In genomic region chr12:21778717-21779116, GRCm38 (mm10) we compare ENCODE assay signal across 7 mouse cellular contexts.
DNase-seq lines count a peak whose midpoint lies in the region; ATAC-seq and TF ChIP-seq lines count a peak whose summit lies in the region.
"Not testable (repeated sequence)": the region's sequence is repeated elsewhere in the genome, so short reads cannot be mapped to it uniquely, and the experiment has no call there.

No protein-coding gene starts in this region.

- 1% methylated on average over 28 of the region's 45 CpGs for WGBS in heart, postnatal 0 days
- 4% methylated on average over 29 of the region's 45 CpGs for WGBS in intestine, embryonic 15.5 days
- 1% methylated on average over 27 of the region's 45 CpGs for WGBS in limb, embryonic 13.5 days
- 8% methylated on average over 24 of the region's 45 CpGs for WGBS in liver, postnatal 0 days (ENCODE audit: insufficient replicate concordance)
- WGBS in neural tube, embryonic 15.5 days = 2% methylated on average over 32 of the region's 45 CpGs

- H3K4me2 ChIP-seq in heart, postnatal 0 days (ENCODE audit: low read depth, low read length) = peak overlapping the region; percentile 46
- H3K4me2 ChIP-seq in intestine, embryonic 15.5 days (replicated peaks) = peak overlapping the region; percentile 41
- H3K4me2 ChIP-seq in limb, embryonic 13.5 days (replicated peaks) = peak overlapping the region; percentile 45
- peak overlapping the region; percentile 13; the same call in 1 of the 2 replicates for H3K4me2 ChIP-seq in liver, postnatal 0 days (ENCODE audit: low read depth, low read length)
- H3K4me2 ChIP-seq in neural tube, embryonic 15.5 days = peak overlapping the region; percentile 40

- not testable (repeated sequence) for H3K4me1 ChIP-seq in heart, postnatal 0 days (ENCODE audit: control insufficient read depth, insufficient read depth); intestine, embryonic 15.5 days (replicated peaks); limb, embryonic 13.5 days; liver, postnatal 0 days (ENCODE audit: insufficient read depth); neural tube, embryonic 15.5 days

- peak overlapping the region; percentile 31 for H3K4me3 ChIP-seq in heart, postnatal 0 days (ENCODE audit: low read depth, low read length)
- H3K4me3 ChIP-seq in intestine, embryonic 15.5 days (replicated peaks) = peak overlapping the region; percentile 35
- peak overlapping the region; percentile 29 for H3K4me3 ChIP-seq in limb, embryonic 13.5 days
- not testable (repeated sequence) for H3K4me3 ChIP-seq in liver, postnatal 0 days (ENCODE audit: low read depth, low read length)
- H3K4me3 ChIP-seq in neural tube, embryonic 15.5 days (replicated peaks) = peak overlapping the region; percentile 19

- not testable (repeated sequence) for H3K9me3 ChIP-seq in heart, postnatal 0 days (replicated peaks; ENCODE audit: control insufficient read depth, low read length); intestine, embryonic 15.5 days; limb, embryonic 13.5 days; liver, postnatal 0 days (ENCODE audit: low read length); neural tube, embryonic 15.5 days (replicated peaks)

- DNase-seq in embryo, embryonic 10.5 days (ENCODE audit: low spot score) = peak; percentile 5
- peak; percentile 88 for DNase-seq in heart, adult 11 months
- peak; percentile 3 for DNase-seq in heart, postnatal 0 days (ENCODE audit: low spot score)
- not testable (repeated sequence) for DNase-seq in liver, postnatal 0 days

- not testable (repeated sequence) for ATAC-seq in heart, postnatal 0 days (ENCODE audit: insufficient read depth, low read depth); limb, embryonic 13.5 days (ENCODE audit: low FRiP score, low read depth); liver, postnatal 0 days; neural tube, embryonic 15.5 days (ENCODE audit: low FRiP score)
- ATAC-seq in intestine, embryonic 15.5 days = 0 out of 2 replicates have a peak, but pooled peaks have one; percentile 31

- H3K27me3 ChIP-seq in heart, postnatal 0 days (ENCODE audit: control insufficient read depth, insufficient read depth, low read length); intestine, embryonic 15.5 days (replicated peaks); limb, embryonic 13.5 days; liver, postnatal 0 days (ENCODE audit: insufficient read depth, low read length); neural tube, embryonic 15.5 days (replicated peaks): not testable (repeated sequence)

- TF ChIP-seq EP300 in heart, postnatal 0 days (IDR thresholded peaks at IDR 0.05; ENCODE audit: low read depth); liver, postnatal 0 days (IDR thresholded peaks at IDR 0.05; ENCODE audit: low read depth): not testable (repeated sequence)

- H3K9ac ChIP-seq in heart, postnatal 0 days (replicated peaks; ENCODE audit: low read depth, low read length); intestine, embryonic 15.5 days; limb, embryonic 13.5 days; liver, postnatal 0 days (replicated peaks); neural tube, embryonic 15.5 days (replicated peaks): not testable (repeated sequence)

- H3K27ac ChIP-seq in heart, postnatal 0 days (ENCODE audit: low read depth); intestine, embryonic 15.5 days; limb, embryonic 13.5 days; liver, postnatal 0 days (ENCODE audit: low read depth); neural tube, embryonic 15.5 days (replicated peaks): not testable (repeated sequence)

- TF ChIP-seq CTCF in heart, postnatal 0 days (IDR thresholded peaks at IDR 0.05; ENCODE audit: low read depth); liver, postnatal 0 days (IDR thresholded peaks at IDR 0.05; ENCODE audit: low read depth): not testable (repeated sequence)

- H3K36me3 ChIP-seq in heart, postnatal 0 days (replicated peaks; ENCODE audit: control insufficient read depth, insufficient read depth, low read length); intestine, embryonic 15.5 days; limb, embryonic 13.5 days; liver, postnatal 0 days (replicated peaks; ENCODE audit: insufficient read depth, low read length); neural tube, embryonic 15.5 days: not testable (repeated sequence)
